Mouse (Mus musculus): ENCODE results near the gene Fn3k. TPM values are rescaled to one million over a fixed set of nuclear protein-coding genes. Genes with fewer than 3 reads are reported as not detected.

Gene Fn3k
- polyA plus RNA-seq, 1 experiment from 2014 or later, result 1.7 TPM

DNA sequence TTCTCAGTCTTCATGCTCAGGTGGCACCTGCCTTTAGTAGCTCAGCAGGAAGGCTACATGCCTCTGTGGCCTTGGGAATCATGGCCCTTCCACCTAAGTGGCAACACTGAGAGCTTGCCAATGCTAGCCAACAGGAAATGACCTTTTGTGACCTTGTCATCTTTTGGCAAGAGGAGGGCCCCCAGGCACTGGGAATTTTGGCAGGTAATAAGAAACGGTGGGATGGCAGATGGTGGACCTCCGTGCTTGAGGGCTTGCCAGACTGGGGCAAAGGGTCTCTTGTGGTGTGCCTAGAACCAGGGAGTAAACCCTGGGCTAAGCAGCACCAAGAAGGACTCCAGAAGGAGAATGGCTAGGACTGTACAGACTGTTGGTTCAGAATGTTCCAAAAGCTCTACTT is 7.4 kb downstream of the Fn3k start:
- Histone ChIP-seq H3K4me3 (ENCODE audit: low read depth, low read length) (no peak overlapping the region), H3K27ac (ENCODE audit: low read depth, low read length) (no peak overlapping the region), H3K4me2 (no peak overlapping the region), H3K9me3 (ENCODE audit: control insufficient read depth, low read length) (no peaks in the 10 kb centered on the region), H3K36me3 (ENCODE audit: control insufficient read depth, insufficient read depth, low read length) (no peaks in the 10 kb centered on the region), H3K9ac (ENCODE audit: low read length) (no peak overlapping the region), H3K4me1 (ENCODE audit: control insufficient read depth, insufficient read depth, low read length) (no peaks in the 10 kb centered on the region), H3K27me3 (ENCODE audit: control insufficient read depth, insufficient read depth, low read length) (no peaks in the 10 kb centered on the region)
- DNase-seq (ENCODE audit: low spot score, missing footprints) (no peak), ATAC-seq (ENCODE audit: low FRiP score) (no peak)
- 71% methylated on average over 2 of the region's 2 CpGs for WGBS

GRCm38 (mm10) chr11:121451216-121451726 is 16.6 kb downstream of the Fn3k start:
- 18% methylated on average over 9 of the region's 9 CpGs for WGBS
- ATAC-seq (ENCODE audit: low FRiP score) (no peak; the same call in 1 of the 2 replicates), DNase-seq (ENCODE audit: low spot score, missing footprints) (peak; percentile 83)
- peaks cover 14% of the 10 kb centered on the region for H3K4me1 ChIP-seq (ENCODE audit: control insufficient read depth, insufficient read depth, low read length)
- peak overlapping the region; percentile 92 for H3K4me3 ChIP-seq (ENCODE audit: low read depth, low read length)
- no peaks in the 10 kb centered on the region for H3K9me3 ChIP-seq (ENCODE audit: control insufficient read depth, low read length)
- H3K27ac ChIP-seq (ENCODE audit: low read depth, low read length), result peak overlapping the region; percentile 14; the same call in 1 of the 2 replicates
- peak overlapping the region; percentile 79 for H3K9ac ChIP-seq (ENCODE audit: low read length)
- no peaks in the 10 kb centered on the region for H3K27me3 ChIP-seq (ENCODE audit: control insufficient read depth, insufficient read depth, low read length)
- H3K36me3 ChIP-seq (ENCODE audit: control insufficient read depth, insufficient read depth, low read length), result no peaks in the 10 kb centered on the region
- peak overlapping the region; percentile 79 for H3K4me2 ChIP-seq

DNA sequence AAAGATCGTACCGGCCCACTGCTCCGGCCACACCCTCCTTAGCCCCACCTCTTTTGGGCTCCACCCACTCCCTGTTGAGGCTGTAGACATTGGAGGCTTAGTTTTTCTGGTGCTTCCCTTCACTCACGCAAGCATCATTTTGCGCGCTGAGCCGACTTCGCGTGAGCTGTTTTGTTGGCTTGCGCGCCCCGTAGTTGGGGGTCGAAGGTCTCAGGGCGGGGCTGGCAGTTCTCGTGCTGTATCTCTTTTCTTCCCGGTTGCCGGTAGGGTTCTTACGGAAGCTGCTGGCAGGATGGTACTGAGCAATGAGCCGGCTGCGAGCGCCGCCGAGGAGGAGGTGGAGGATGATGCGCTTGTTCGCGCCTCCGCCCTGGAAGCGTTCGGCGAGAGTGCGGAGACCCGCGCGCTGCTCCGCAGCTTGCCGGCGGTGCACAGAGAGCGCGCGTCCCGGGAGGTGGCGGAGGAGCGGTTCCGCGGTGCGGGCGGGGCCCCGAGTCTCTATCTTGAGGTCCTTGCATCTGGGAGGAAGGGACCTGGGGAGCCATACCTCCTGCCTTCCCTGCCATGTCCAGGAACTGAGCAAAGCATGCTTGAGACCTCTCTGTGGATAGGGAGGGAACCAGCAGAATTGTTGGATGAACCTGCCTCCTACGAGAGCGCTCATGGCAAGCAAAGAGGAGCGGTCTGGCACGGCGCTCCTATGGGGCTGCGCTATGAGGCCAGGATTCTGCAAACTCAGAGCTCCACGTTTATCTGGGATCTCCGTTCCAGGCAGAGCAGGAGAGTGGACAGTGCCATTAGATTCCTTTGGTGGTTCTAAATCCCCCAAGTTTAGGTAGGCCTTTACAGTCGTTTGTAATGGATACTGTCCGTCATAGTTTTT is 17.3 kb downstream of the Fn3k start, which contains the start of gene Tbcd:
Tbcd (plus strand) TSS at position 197 of the 883 bp plus-strand sequence.
- H3K9me3 ChIP-seq (ENCODE audit: control insufficient read depth, low read length), result no peaks in the 10 kb centered on the region
- H3K4me1 ChIP-seq (ENCODE audit: control insufficient read depth, insufficient read depth, low read length), result peaks cover 14% of the 10 kb centered on the region
- no peaks in the 10 kb centered on the region for H3K36me3 ChIP-seq (ENCODE audit: control insufficient read depth, insufficient read depth, low read length)
- H3K4me3 ChIP-seq (ENCODE audit: low read depth, low read length), result peak within 1 kb of the TSS; percentile 92
- ATAC-seq (ENCODE audit: low FRiP score), result peak; percentile 96
- peak within 1 kb of the TSS; percentile 79 for H3K4me2 ChIP-seq
- WGBS, result under 1% methylated on average over 58 of the region's 58 CpGs
- peak within 1 kb of the TSS; percentile 25 for H3K27ac ChIP-seq (ENCODE audit: low read depth, low read length)
- H3K27me3 ChIP-seq (ENCODE audit: control insufficient read depth, insufficient read depth, low read length), result no peaks in the 10 kb centered on the region
- peak; percentile 100 for DNase-seq (ENCODE audit: low spot score, missing footprints)
- H3K9ac ChIP-seq (ENCODE audit: low read length), result peak within 1 kb of the TSS; percentile 79

DNA sequence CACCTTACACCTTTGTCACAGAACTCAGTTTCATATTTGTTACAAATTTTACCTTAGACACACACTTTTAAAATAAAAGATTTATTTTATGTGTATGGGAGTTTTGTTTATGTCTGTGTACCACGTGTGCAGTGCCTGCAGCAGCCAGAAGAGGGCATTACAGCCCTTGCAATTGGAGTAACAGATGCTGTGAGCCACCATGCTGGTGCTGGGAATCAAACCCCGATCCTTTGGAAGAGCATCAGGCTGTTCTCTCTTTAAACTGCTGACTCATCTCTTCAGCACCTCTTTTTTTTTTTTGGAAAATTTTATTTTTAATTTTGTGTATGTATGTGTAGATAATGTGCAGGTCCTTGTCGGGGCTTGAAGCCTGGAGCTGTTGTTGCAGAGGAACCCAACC is 23.2 kb downstream of the Fn3k start:
- Histone ChIP-seq H3K9ac (ENCODE audit: low read length) (no peak overlapping the region), H3K4me3 (ENCODE audit: low read depth, low read length) (no peak overlapping the region), H3K9me3 (ENCODE audit: control insufficient read depth, low read length) (peaks cover 3% of the 10 kb centered on the region; the same call in 1 of the 2 replicates), H3K4me1 (ENCODE audit: control insufficient read depth, insufficient read depth, low read length) (peaks cover 6% of the 10 kb centered on the region), H3K36me3 (ENCODE audit: control insufficient read depth, insufficient read depth, low read length) (peaks cover 14% of the 10 kb centered on the region), H3K4me2 (no peak overlapping the region), H3K27ac (ENCODE audit: low read depth, low read length) (no peak overlapping the region), H3K27me3 (ENCODE audit: control insufficient read depth, insufficient read depth, low read length) (no peaks in the 10 kb centered on the region)
- DNase-seq (ENCODE audit: low spot score, missing footprints), result no peak
- WGBS, result 94% methylated on average over 3 of the region's 3 CpGs
- no peak for ATAC-seq (ENCODE audit: low FRiP score)

DNA sequence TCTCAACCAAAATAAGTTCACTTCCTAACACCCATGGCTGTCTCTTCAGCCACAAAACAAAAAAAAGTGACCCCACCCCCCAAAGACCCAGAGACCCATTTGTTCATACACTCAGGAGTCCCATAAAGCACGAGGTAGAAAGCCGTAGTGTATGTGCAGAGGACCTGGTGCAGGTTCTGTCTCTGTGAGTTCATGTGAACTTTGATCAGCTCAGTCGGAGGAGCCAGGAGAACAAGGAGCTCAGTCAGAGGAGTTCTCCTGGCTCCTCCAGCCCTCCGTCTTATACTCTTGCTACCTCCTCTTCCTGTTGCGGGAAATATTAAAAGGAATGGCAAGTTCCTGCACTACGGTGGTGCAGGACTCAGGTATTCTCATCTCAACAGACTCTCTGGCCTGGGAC is 32.7 kb downstream of the Fn3k start:
- Histone ChIP-seq H3K4me2 (no peak overlapping the region), H3K36me3 (ENCODE audit: control insufficient read depth, insufficient read depth, low read length) (no peaks in the 10 kb centered on the region; the same call in 1 of the 2 replicates), H3K27me3 (ENCODE audit: control insufficient read depth, insufficient read depth, low read length) (no peaks in the 10 kb centered on the region), H3K27ac (ENCODE audit: low read depth, low read length) (no peak overlapping the region), H3K4me3 (ENCODE audit: low read depth, low read length) (no peak overlapping the region), H3K9ac (ENCODE audit: low read length) (no peak overlapping the region), H3K4me1 (ENCODE audit: control insufficient read depth, insufficient read depth, low read length) (peaks cover 2% of the 10 kb centered on the region; the same call in 1 of the 2 replicates), H3K9me3 (ENCODE audit: control insufficient read depth, low read length) (no peaks in the 10 kb centered on the region)
- no peak for ATAC-seq (ENCODE audit: low FRiP score)
- DNase-seq (ENCODE audit: low spot score, missing footprints), result no peak
- 95% methylated on average over 6 of the region's 6 CpGs for WGBS

DNA sequence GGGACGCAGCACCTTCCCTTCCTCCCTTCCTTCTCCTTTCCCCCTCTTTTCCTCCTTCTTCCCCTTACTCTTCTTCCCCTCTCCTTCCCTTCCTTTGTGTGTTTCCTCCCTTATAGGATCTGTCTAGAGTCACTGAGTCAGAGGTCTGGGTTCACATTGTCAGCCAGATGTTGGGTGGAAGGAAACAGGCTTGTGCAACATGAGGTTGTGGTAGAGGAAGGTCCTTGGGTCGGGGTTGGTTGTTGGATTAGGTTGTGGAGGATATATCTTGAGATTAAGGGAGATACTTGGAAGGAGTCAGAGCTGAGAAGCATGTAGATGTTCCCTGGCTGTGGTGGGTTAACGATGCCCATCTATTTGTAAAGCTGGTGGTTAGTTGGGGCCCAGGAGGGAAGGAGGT is 40.1 kb downstream of the Fn3k start:
- ATAC-seq (ENCODE audit: low FRiP score), result no peak
- peaks cover 2% of the 10 kb centered on the region; the same call in 1 of the 2 replicates for H3K4me1 ChIP-seq (ENCODE audit: control insufficient read depth, insufficient read depth, low read length)
- H3K4me2 ChIP-seq, result no peak overlapping the region
- 84% methylated on average over 3 of the region's 3 CpGs for WGBS
- DNase-seq (ENCODE audit: low spot score, missing footprints), result no peak
- H3K27ac ChIP-seq (ENCODE audit: low read depth, low read length), result no peak overlapping the region
- no peaks in the 10 kb centered on the region for H3K9me3 ChIP-seq (ENCODE audit: control insufficient read depth, low read length)
- H3K36me3 ChIP-seq (ENCODE audit: control insufficient read depth, insufficient read depth, low read length), result no peaks in the 10 kb centered on the region
- H3K9ac ChIP-seq (ENCODE audit: low read length), result no peak overlapping the region
- H3K4me3 ChIP-seq (ENCODE audit: low read depth, low read length), result no peak overlapping the region
- H3K27me3 ChIP-seq (ENCODE audit: control insufficient read depth, insufficient read depth, low read length), result no peaks in the 10 kb centered on the region

DNA sequence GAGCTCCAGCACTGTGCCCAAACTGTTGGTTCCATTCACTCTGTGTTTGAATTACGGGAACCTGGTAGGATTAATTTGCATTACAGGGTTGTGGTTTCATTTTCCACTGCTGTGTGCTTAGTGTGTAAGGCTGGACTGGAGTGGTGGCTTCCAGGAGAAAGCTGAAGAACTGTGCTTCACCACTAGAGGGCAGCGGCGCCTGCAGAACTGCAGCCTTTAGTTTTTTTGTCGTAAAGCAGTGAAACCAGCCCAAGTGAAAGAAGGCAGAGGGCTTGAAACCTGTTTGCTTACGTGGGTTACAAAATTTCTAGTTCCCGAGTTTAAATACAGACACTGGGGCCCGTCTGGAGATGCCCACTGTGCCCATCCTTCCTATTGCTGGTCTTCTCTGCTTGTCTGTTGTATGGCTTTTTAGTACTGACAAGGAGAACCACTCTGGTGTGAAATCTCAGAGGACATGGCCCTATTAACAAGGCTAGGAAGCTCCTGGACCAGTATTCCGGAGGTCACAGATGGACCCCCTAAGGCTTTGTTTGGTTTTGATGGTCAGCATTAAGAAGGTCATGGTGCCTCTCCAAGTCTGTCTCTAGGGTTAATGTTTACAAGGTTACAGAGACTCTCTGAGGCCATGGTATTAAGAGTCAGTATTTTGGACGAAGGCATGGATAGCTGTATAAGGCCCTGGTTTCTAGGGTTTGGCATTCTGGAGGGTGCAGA is 41.1 kb downstream of the Fn3k start:
- DNase-seq (ENCODE audit: low spot score, missing footprints), result peak; percentile 96
- H3K9ac ChIP-seq (ENCODE audit: low read length), result no peak overlapping the region
- no peak for ATAC-seq (ENCODE audit: low FRiP score)

GRCm38 (mm10) chr11:121479476-121480203 is 44.9 kb downstream of the Fn3k start:
- WGBS, result 91% methylated on average over 15 of the region's 15 CpGs
- no peaks in the 10 kb centered on the region for H3K27me3 ChIP-seq (ENCODE audit: control insufficient read depth, insufficient read depth, low read length)
- H3K4me2 ChIP-seq, result no peak overlapping the region
- no peaks in the 10 kb centered on the region for H3K9me3 ChIP-seq (ENCODE audit: control insufficient read depth, low read length)
- no peak overlapping the region for H3K27ac ChIP-seq (ENCODE audit: low read depth, low read length)
- H3K9ac ChIP-seq (ENCODE audit: low read length), result no peak overlapping the region
- no peaks in the 10 kb centered on the region for H3K36me3 ChIP-seq (ENCODE audit: control insufficient read depth, insufficient read depth, low read length)
- H3K4me3 ChIP-seq (ENCODE audit: low read depth, low read length), result no peak overlapping the region
- DNase-seq (ENCODE audit: low spot score, missing footprints) (no peak), ATAC-seq (ENCODE audit: low FRiP score) (no peak)
- H3K4me1 ChIP-seq (ENCODE audit: control insufficient read depth, insufficient read depth, low read length), result no peaks in the 10 kb centered on the region

More for the DNA sequence above, 41.1 kb downstream of the Fn3k start:
- Histone ChIP-seq H3K4me2 (no peak overlapping the region), H3K36me3 (ENCODE audit: control insufficient read depth, insufficient read depth, low read length) (no peaks in the 10 kb centered on the region), H3K27ac (ENCODE audit: low read depth, low read length) (no peak overlapping the region), H3K4me1 (ENCODE audit: control insufficient read depth, insufficient read depth, low read length) (peaks cover 2% of the 10 kb centered on the region; the same call in 1 of the 2 replicates), H3K27me3 (ENCODE audit: control insufficient read depth, insufficient read depth, low read length) (no peaks in the 10 kb centered on the region), H3K9me3 (ENCODE audit: control insufficient read depth, low read length) (no peaks in the 10 kb centered on the region), H3K4me3 (ENCODE audit: low read depth, low read length) (no peak overlapping the region)
- 38% methylated on average over 9 of the region's 9 CpGs for WGBS

Measured in midbrain, embryonic 11.5 days (tissue).